Mouse (Mus musculus) erythroblast, embryonic 14.5 days (primary cell): Measurements from ENCODE around the gene Ccdc40. TPM values are rescaled to one million over a fixed set of nuclear protein-coding genes. Genes with fewer than 3 reads are reported as not detected.

Source experiments
- H3K27me3 ChIP-seq: 2 replicates; pipeline ENCODE4 v1.6.1; 2012; ENCODE audit warnings: inconsistent platforms; ENCODE audit not compliant: control insufficient read depth
- H3K36me3 ChIP-seq: 2 replicates; pipeline ENCODE4 v1.6.1; 2012; ENCODE audit warnings: mild to moderate bottlenecking, inconsistent platforms; ENCODE audit not compliant: control insufficient read depth
- H3K4me1 ChIP-seq: 2 replicates; pipeline ENCODE4 v1.6.1; 2012; ENCODE audit warnings: inconsistent platforms; ENCODE audit not compliant: control insufficient read depth
- H3K4me3 ChIP-seq: replicated peaks from 2 replicates; pipeline ENCODE3; 2012; ENCODE audit warnings: moderate library complexity, mild to moderate bottlenecking, inconsistent platforms
- H3K9me3 ChIP-seq: 2 replicates; pipeline ENCODE4 v1.6.1; 2012; ENCODE audit warnings: low read length, inconsistent platforms, mixed read lengths; ENCODE audit not compliant: control insufficient read depth
- GATA1 ChIP-seq: IDR thresholded peaks from 2 replicates; pipeline ENCODE4 v1.6.1; 2012; ENCODE audit warnings: low read length, inconsistent platforms, mixed read lengths
- TAL1 ChIP-seq: IDR thresholded peaks from 3 replicates; pipeline ENCODE4 v1.6.1; 2012; ENCODE audit warnings: low read length, inconsistent platforms, mixed read lengths
- polyA plus RNA-seq: library from polyadenylated mRNA; stranded (reverse); fragments of >175 nt; gene quantifications from 2 replicates; pipeline ENCODE4 v1.2.3, GENCODE M21; 2012

The Ccdc40 gene
- polyA plus RNA-seq, 1 experiment = 0.07 TPM

- TF ChIP-seq TAL1 (no peak), GATA1 (no peak)
- Histone ChIP-seq H3K36me3 (no peaks in the 10 kb centered on the region), H3K9me3 (no peaks in the 10 kb centered on the region), H3K4me3 (no peak overlapping the region), H3K27me3 (no peaks in the 10 kb centered on the region), H3K4me1 (no peaks in the 10 kb centered on the region)
Observed at GRCm38 (mm10) chr11:119189319-119189718, 39.1 kb upstream of the Ccdc40 start.

- Histone ChIP-seq H3K4me1 (no peaks in the 10 kb centered on the region), H3K4me3 (no peak overlapping the region), H3K9me3 (no peaks in the 10 kb centered on the region), H3K36me3 (no peaks in the 10 kb centered on the region), H3K27me3 (no peaks in the 10 kb centered on the region)
- TF ChIP-seq GATA1 = no peak
- no peak for TF ChIP-seq TAL1
Observed at GRCm38 (mm10) chr11:119190498-119190897, 37.9 kb upstream of the Ccdc40 start.

DNA sequence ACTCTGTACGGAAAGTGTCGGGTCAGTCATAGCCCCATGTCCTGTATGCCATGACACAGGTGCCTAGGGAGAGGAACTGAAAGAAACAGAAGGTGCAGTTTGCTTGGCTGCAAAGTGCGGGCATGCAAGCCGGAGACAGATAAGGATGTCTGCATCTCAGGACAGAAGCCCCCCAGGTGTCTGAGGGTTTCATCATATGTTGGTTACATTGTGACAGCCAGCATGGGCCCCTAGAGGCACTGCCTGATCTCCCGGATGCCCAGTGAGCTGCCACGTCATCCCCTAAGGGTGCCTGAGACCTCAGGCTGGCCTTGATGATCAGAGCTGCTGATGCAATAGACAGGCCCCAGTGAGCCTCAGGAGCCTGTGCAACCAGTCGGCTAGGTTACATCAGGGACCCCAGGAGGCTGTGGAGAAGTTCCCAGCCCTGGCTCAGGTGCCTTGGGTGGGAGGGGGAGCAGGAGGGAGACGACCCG is 36.7 kb upstream of the Ccdc40 start:
- Histone ChIP-seq H3K4me1 (no peaks in the 10 kb centered on the region), H3K4me3 (no peak overlapping the region), H3K9me3 (no peaks in the 10 kb centered on the region), H3K27me3 (no peaks in the 10 kb centered on the region), H3K36me3 (no peaks in the 10 kb centered on the region)
- TF ChIP-seq TAL1 (no peak), GATA1 (no peak)

- no peaks in the 10 kb centered on the region for H3K9me3 ChIP-seq
- TF ChIP-seq TAL1 = no peak
- no peak for TF ChIP-seq GATA1
- H3K4me3 ChIP-seq = no peak overlapping the region
- H3K4me1 ChIP-seq = no peaks in the 10 kb centered on the region
- H3K27me3 ChIP-seq = no peaks in the 10 kb centered on the region
- no peaks in the 10 kb centered on the region for H3K36me3 ChIP-seq
Observed at GRCm38 (mm10) chr11:119192176-119192575, 36.2 kb upstream of the Ccdc40 start.

- TF ChIP-seq TAL1 (no peak), GATA1 (no peak)
- H3K27me3 ChIP-seq = no peaks in the 10 kb centered on the region
- H3K4me1 ChIP-seq = no peaks in the 10 kb centered on the region
- no peaks in the 10 kb centered on the region for H3K36me3 ChIP-seq
- H3K9me3 ChIP-seq = no peaks in the 10 kb centered on the region
- no peak overlapping the region for H3K4me3 ChIP-seq
Observed at GRCm38 (mm10) chr11:119192605-119193004, 35.8 kb upstream of the Ccdc40 start.

DNA sequence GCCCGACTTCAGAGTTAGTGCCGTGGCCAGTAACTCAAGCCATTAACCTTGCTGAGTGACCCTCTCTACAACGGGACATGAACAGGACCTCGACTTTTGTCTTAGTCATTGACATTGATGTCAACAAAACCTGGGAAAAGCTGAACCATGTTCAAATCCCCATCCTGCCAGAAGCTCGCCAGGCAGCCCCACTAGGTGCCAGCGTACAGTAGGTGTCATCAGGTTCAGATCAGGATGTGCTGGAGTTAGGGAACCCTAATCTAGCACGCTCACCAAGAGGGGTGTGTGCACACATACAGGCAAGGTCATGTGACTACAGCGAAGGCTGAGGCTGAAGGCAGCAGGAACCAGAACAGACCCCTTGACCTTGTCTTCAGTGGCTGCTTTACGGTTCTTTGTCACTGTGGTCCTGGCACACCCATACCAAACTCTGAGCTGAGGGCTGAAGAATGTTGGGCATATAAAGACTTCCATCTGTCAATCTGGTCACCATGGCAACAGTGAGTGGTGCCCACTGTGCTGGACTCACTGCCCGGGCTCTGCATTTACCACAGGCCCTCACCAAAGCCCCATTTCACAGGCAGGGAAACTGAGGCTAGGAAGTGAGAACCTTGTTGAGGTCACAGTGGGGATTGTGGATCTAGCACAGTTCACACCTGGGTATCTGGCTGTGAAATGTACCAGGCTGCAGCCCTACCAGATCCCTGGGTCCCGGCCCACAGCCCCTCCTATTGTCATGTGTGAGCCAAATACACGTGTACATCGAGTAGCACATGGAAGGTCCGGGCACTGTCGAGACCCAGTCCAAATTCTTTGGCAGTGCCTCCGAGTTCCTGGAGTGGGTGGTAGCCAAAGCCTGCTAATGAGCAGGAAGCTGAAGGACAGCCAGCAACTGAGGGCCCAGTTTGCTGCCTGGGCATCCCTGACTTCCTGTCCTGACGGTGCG is 30.5 kb upstream of the Ccdc40 start:
- H3K27me3 ChIP-seq = no peaks in the 10 kb centered on the region
- no peaks in the 10 kb centered on the region for H3K36me3 ChIP-seq
- no peak for TF ChIP-seq TAL1
- TF ChIP-seq GATA1 = no peak
- no peaks in the 10 kb centered on the region for H3K9me3 ChIP-seq
- no peak overlapping the region for H3K4me3 ChIP-seq
- no peaks in the 10 kb centered on the region for H3K4me1 ChIP-seq

DNA sequence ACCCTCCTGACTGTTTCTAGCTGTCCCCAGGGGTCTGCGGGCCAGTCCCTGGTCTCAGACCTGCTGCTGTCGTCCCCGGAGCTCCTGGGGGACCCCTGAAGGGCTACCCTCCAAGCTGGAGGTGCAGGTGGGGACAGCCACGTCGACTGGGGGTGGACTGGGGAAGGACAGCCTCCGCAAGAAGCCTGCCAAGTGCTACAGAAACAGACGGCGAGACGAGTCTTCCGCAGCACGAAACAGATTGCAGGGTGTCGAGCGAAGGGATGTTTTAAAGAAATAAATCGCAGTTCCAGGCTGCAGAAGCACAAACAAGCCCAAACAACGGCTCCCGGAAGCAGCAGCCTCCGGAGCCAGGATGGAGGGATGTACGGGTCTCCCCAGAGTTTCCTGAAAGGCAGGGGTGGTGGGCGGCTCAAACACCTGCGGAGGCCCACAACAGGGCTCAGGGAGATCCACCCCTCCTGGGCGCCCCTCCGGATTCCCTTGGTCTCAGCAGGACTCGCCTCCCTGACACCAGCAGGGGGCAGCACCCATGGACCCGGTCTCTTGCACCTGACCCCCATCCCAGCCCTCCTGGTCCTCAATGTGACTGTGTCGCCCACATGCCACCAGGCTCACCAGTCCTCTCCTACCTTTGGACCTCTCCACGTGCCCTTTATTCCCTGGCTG is 29.7 kb upstream of the Ccdc40 start:
- no peaks in the 10 kb centered on the region for H3K9me3 ChIP-seq
- peaks cover 3% of the 10 kb centered on the region; the same call in 1 of the 2 replicates for H3K4me1 ChIP-seq
- no peaks in the 10 kb centered on the region for H3K36me3 ChIP-seq
- no peak overlapping the region for H3K4me3 ChIP-seq
- no peaks in the 10 kb centered on the region for H3K27me3 ChIP-seq
- TF ChIP-seq GATA1 (no peak), TAL1 (no peak)

- no peaks in the 10 kb centered on the region for H3K9me3 ChIP-seq
- no peaks in the 10 kb centered on the region for H3K27me3 ChIP-seq
- TF ChIP-seq TAL1 (no peak), GATA1 (no peak)
- H3K36me3 ChIP-seq = no peaks in the 10 kb centered on the region
- H3K4me1 ChIP-seq = peaks cover 3% of the 10 kb centered on the region; the same call in 1 of the 2 replicates
- no peak overlapping the region for H3K4me3 ChIP-seq
Observed at GRCm38 (mm10) chr11:119199233-119199601, 29.2 kb upstream of the Ccdc40 start.

- Histone ChIP-seq H3K4me3 (no peak overlapping the region), H3K4me1 (peaks cover 3% of the 10 kb centered on the region; the same call in 1 of the 2 replicates), H3K9me3 (no peaks in the 10 kb centered on the region), H3K27me3 (no peaks in the 10 kb centered on the region), H3K36me3 (no peaks in the 10 kb centered on the region; the same call in 1 of the 2 replicates)
- no peak for TF ChIP-seq GATA1
- TF ChIP-seq TAL1 = no peak
Observed at GRCm38 (mm10) chr11:119203423-119203822, 24.9 kb upstream of the Ccdc40 start.
